Comparison of ENCODE assay signal across 16 mouse cellular contexts in genomic region chr9:42329753-42330152, GRCm38 (mm10).
DNase-seq lines count a peak whose midpoint lies in the region; ATAC-seq and TF ChIP-seq lines count a peak whose summit lies in the region.
"Had no signal": no experiment of that assay in that cellular context is flagged by ENCODE, and none has a peak within 500 bp of the region (broad histone marks: within the 10 kb centered on the region; RNA-seq: fewer than 3 reads in every experiment).

No protein-coding gene starts in this region.

- TF ChIP-seq POLR2A in liver, adult 2 months (IDR thresholded peaks at IDR 0.05; ENCODE audit: extremely low read depth, insufficient read depth, low read length): no peak

- DNase-seq in gastrocnemius, adult 2 months: peak; percentile 76
- no peak for DNase-seq in gastrocnemius, postnatal 4 days (ENCODE audit: low spot score in 2 of 2)
- peak; percentile 92 for DNase-seq in liver, adult 2 months (ENCODE audit: extremely low read depth, low read depth, low spot score)
- DNase-seq in gastrocnemius, postnatal 10 days: peak; percentile 18
- DNase-seq in kidney, postnatal 14 days: peak; percentile 29
- DNase-seq in layer of hippocampus, postnatal 36 days: no peak
- no peak for DNase-seq in left cerebral cortex, postnatal 25 days (ENCODE audit: low spot score in 2 of 2)
- DNase-seq: thymus, postnatal 14 days had no signal

- H3K9ac ChIP-seq in liver, adult 2 months (ENCODE audit: low read depth, low read length): no peak overlapping the region
- no peak overlapping the region for H3K9ac ChIP-seq in liver, embryonic 12.5 days
- H3K9ac ChIP-seq: embryonic facial prominence, embryonic 12.5 days; forebrain, embryonic 12.5 days; hindbrain, embryonic 14.5 days; neural tube, embryonic 13.5 days had no signal

- H3K4me2 ChIP-seq in liver, embryonic 12.5 days: no peak overlapping the region
- H3K4me2 ChIP-seq: embryonic facial prominence, embryonic 12.5 days; forebrain, embryonic 12.5 days; hindbrain, embryonic 14.5 days; neural tube, embryonic 13.5 days had no signal

- no peak for ATAC-seq in liver, embryonic 12.5 days
- ATAC-seq: midbrain, embryonic 16.5 days had no signal

- intact Hi-C loops in gastrocnemius, adult 2 months (cut with DNase I): loop anchor here (5.0 to 10.0 kb wide), 3 partner anchors 68 to 225 kb away; partner anchors contain the start of gene Tecta
- intact Hi-C loops in left cerebral cortex, postnatal 25 days (cut with DNase I): loop anchor here (5.0 to 10.0 kb wide), 3 partner anchors 58 to 805 kb away; no protein-coding TSS in a partner anchor

- no peaks in the 10 kb centered on the region for H3K9me3 ChIP-seq in liver, embryonic 12.5 days (replicated peaks)
- H3K9me3 ChIP-seq: embryonic facial prominence, embryonic 12.5 days; forebrain, embryonic 12.5 days; limb, embryonic 10.5 days; neural tube, embryonic 13.5 days had no signal

- H3K79me2 ChIP-seq in liver, adult 2 months (ENCODE audit: control insufficient read depth, insufficient read depth, low read length): no peaks in the 10 kb centered on the region

- no peaks in the 10 kb centered on the region for H3K36me3 ChIP-seq in liver, adult 2 months (ENCODE audit: control insufficient read depth, insufficient read depth, low read length)
- no peaks in the 10 kb centered on the region for H3K36me3 ChIP-seq in liver, embryonic 12.5 days
- H3K36me3 ChIP-seq: embryonic facial prominence, embryonic 12.5 days; forebrain, embryonic 12.5 days; limb, embryonic 10.5 days; neural tube, embryonic 13.5 days had no signal

- H3K4me3 ChIP-seq in gastrocnemius, adult 2 months: peak overlapping the region; percentile 38
- H3K4me3 ChIP-seq in liver, adult 2 months (ENCODE audit: insufficient read depth, low read depth, low read length): no peak overlapping the region
- no peak overlapping the region for H3K4me3 ChIP-seq in liver, embryonic 12.5 days
- H3K4me3 ChIP-seq: embryonic facial prominence, embryonic 12.5 days; forebrain, embryonic 12.5 days; limb, embryonic 10.5 days; neural tube, embryonic 13.5 days had no signal

- TF ChIP-seq CTCF in gastrocnemius, adult 2 months (IDR thresholded peaks at IDR 0.05): no peak
- TF ChIP-seq CTCF in liver, adult 2 months (IDR thresholded peaks at IDR 0.05; ENCODE audit: low read depth, low read length): no peak

- WGBS in liver, adult 2 months: 15% methylated on average over 9 of the region's 9 CpGs
- WGBS in liver, embryonic 12.5 days (ENCODE audit: insufficient replicate concordance): 66% methylated on average over 9 of the region's 9 CpGs

- H3K27ac ChIP-seq in gastrocnemius, adult 2 months: peak overlapping the region; percentile 31; the same call in 1 of the 2 replicates
- H3K27ac ChIP-seq in liver, adult 2 months (replicated peaks; ENCODE audit: insufficient read depth, low read depth, low read length): no peak overlapping the region
- H3K27ac ChIP-seq in liver, embryonic 12.5 days: no peak overlapping the region
- H3K27ac ChIP-seq: embryonic facial prominence, embryonic 12.5 days; forebrain, embryonic 12.5 days; hindbrain, embryonic 14.5 days; limb, embryonic 10.5 days; macrophage; neural tube, embryonic 13.5 days had no signal

- no peaks in the 10 kb centered on the region for H3K27me3 ChIP-seq in liver, adult 2 months (ENCODE audit: control insufficient read depth, insufficient read depth, low read length)
- H3K27me3 ChIP-seq in liver, embryonic 12.5 days (replicated peaks): peaks cover 17% of the 10 kb centered on the region

- no peaks in the 10 kb centered on the region for H3K4me1 ChIP-seq in liver, adult 2 months (ENCODE audit: control insufficient read depth, insufficient read depth, low read length)
- no peaks in the 10 kb centered on the region for H3K4me1 ChIP-seq in liver, embryonic 12.5 days
- H3K4me1 ChIP-seq: embryonic facial prominence, embryonic 12.5 days; forebrain, embryonic 12.5 days had no signal

Comparison
In these comparisons a context has a peak if more than half of its experiments do, and no peak if none do; other contexts are left out.
1. DNase-seq: peak in gastrocnemius, adult 2 months (single experiment), liver, adult 2 months (single experiment), gastrocnemius, postnatal 10 days (single experiment) and kidney, postnatal 14 days (single experiment); none in gastrocnemius, postnatal 4 days (0 of 2), layer of hippocampus, postnatal 36 days (0 of 2) and left cerebral cortex, postnatal 25 days (0 of 2).